Mouse (Mus musculus) forebrain, embryonic 16.5 days (tissue): ENCODE measurements around the gene Cdyl. TPM values are rescaled to one million over a fixed set of nuclear protein-coding genes. Genes with fewer than 3 reads are reported as not detected.

Experiments used
- ATAC-seq: fragments of 200-750 bp; cut with Nextera tagmentation; 2 replicates; pipeline ENCODE4 v1.8.0; 2017; ENCODE audit warnings: mild to moderate bottlenecking, moderate library complexity
- H3K27ac ChIP-seq: fragments of 300-500 bp; sonication (generic); 2 replicates; pipeline ENCODE4 v1.5.1; 2014; ENCODE audit warnings: low read length, control low read depth
- H3K27me3 ChIP-seq: fragments of 300-500 bp; sonication (generic); replicated peaks from 2 replicates; pipeline ENCODE4 v1.6.1; 2014; ENCODE audit warnings: low read length; ENCODE audit not compliant: control insufficient read depth, insufficient read depth
- H3K36me3 ChIP-seq: fragments of 300-500 bp; sonication (generic); 2 replicates; pipeline ENCODE4 v1.6.1; 2014; ENCODE audit not compliant: control insufficient read depth, insufficient read depth
- H3K4me1 ChIP-seq: fragments of 300-500 bp; sonication (generic); replicated peaks from 2 replicates; pipeline ENCODE4 v1.6.1; 2014; ENCODE audit warnings: low read length; ENCODE audit not compliant: control insufficient read depth, insufficient read depth
- H3K4me2 ChIP-seq: fragments of 300-500 bp; sonication (generic); 2 replicates; pipeline ENCODE4 v1.6.1; 2014; ENCODE audit warnings: mild to moderate bottlenecking, low read length, control low read depth
- H3K4me3 ChIP-seq: fragments of 300-500 bp; sonication (generic); replicated peaks from 2 replicates; pipeline ENCODE4 v1.5.1; 2014; ENCODE audit warnings: mild to moderate bottlenecking, low read length, control low read depth
- H3K9ac ChIP-seq: fragments of 300-500 bp; sonication (generic); replicated peaks from 2 replicates; pipeline ENCODE4 v1.6.1; 2014; ENCODE audit warnings: low read depth, low read length, control low read depth
- H3K9me3 ChIP-seq: fragments of 300-500 bp; sonication (generic); 2 replicates; pipeline ENCODE4 v1.6.1; 2016; ENCODE audit warnings: low read length; ENCODE audit not compliant: control insufficient read depth
- WGBS: fragments of 180-500 bp; shearing (Covaris S2); extraction: QIAGEN DNeasy Blood & Tissue Kit; methylation state at CpG from one replicate; pipeline ENCODE4 v1.1.7; 2014; 5-methylcytosine and 5-hydroxymethylcytosine counted together
- polyA plus RNA-seq: library from polyadenylated mRNA; unstranded; fragments of >200 nt; fragmentation: Nextera tagmentation; extraction: Ambion mirVana; gene quantifications from 2 replicates; pipeline ENCODE4 v1.2.1, GENCODE M21; 2015

Cdyl gene
- polyA plus RNA-seq, 1 experiment from 2014 or later, result 4.2 TPM

DNA sequence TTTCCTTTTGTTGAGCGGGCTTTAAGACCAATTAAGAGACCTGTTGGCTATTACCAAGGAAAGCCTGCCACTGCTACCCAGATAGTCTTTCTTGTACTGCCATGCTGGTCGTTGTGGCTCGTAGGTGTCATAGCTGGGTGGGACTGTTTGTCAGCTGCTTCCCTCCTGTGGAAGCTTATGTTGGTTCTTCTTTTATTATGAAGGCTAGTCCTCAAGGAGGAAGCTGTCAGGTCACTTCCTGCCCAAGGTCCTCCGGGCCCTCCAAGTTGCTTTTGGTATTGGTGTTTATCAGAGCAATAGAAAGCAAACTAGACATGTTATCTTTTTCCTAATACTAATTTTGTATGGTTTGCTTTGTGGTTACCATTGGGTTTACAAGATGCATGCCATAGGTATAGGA is 89.6 kb downstream of the Cdyl start:
- Histone ChIP-seq H3K4me1 (no peaks in the 10 kb centered on the region), H3K27ac (no peak overlapping the region), H3K9ac (no peak overlapping the region), H3K27me3 (no peaks in the 10 kb centered on the region), H3K36me3 (no peaks in the 10 kb centered on the region), H3K4me2 (no peak overlapping the region), H3K9me3 (peaks cover 6% of the 10 kb centered on the region), H3K4me3 (no peak overlapping the region)
- 91% methylated on average over 4 of the region's 4 CpGs for WGBS
- ATAC-seq, result no peak

DNA sequence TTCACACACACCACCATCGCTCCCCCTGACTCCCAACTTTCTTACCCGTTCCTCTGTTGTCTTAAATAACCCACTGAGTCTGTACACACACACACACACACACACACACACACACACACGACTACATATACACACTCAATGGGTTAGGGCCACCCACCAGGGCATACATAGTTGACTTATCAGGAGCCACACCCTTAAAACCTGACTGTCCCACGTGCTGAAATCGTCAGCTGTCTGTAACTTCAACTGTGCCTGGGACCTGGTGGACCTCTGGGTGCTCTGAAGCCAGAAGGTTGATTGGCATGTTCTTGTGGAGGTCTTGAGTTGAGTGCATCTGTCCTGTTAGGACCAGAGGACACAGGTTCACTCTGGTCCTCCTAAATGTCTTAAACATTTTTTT is 90.0 kb downstream of the Cdyl start:
- H3K4me3 ChIP-seq, result no peak overlapping the region
- H3K4me1 ChIP-seq, result no peaks in the 10 kb centered on the region
- H3K27ac ChIP-seq, result no peak overlapping the region
- no peak overlapping the region for H3K9ac ChIP-seq
- WGBS, result 82% methylated on average over 5 of the region's 5 CpGs
- no peak overlapping the region for H3K4me2 ChIP-seq
- H3K9me3 ChIP-seq, result peaks cover 6% of the 10 kb centered on the region
- no peaks in the 10 kb centered on the region for H3K27me3 ChIP-seq
- no peak for ATAC-seq
- no peaks in the 10 kb centered on the region for H3K36me3 ChIP-seq

DNA sequence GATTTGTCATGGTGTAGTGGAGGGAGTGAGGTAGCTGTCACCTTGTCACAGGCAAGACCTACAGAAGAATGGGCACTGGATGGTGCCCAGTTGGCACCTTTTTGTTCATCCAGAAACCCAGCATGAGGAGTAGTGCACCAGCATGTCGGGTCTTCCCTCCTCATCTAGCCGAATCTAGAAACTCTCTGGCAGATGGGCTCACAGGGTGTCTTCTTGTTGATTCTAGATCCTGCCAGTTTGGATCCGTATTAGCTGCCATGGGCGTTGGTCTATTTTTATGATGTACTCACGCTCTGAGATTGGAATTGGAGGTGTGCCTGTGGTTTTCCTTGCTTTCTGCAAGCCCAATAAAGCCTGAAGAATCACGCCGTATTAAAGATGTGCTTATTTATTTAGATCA is 92.4 kb downstream of the Cdyl start:
- H3K9ac ChIP-seq, result no peak overlapping the region
- H3K4me3 ChIP-seq, result no peak overlapping the region
- 74% methylated on average over 7 of the region's 7 CpGs for WGBS

DNA sequence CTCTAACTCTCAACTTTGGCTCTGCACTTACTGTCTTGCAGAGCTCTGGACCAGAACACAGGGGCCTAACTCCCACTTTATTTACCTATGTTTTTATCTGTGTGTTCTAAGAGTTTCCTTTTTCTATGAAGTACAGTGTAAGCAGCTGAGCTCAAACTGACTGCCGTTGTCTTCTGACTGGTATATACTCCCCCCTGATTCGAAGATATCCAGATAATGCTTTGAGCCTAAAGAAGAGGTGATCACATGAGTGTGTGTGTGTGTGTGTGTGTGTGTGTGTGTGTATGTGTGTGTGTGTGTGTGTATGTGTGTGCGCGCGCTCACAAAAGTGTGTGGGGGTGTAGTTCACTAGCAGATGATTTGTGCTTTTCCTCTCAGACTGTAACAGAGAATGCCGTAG is 95.4 kb downstream of the Cdyl start:
- 95% methylated on average over 6 of the region's 6 CpGs for WGBS
- Histone ChIP-seq H3K9ac (no peak overlapping the region), H3K36me3 (no peaks in the 10 kb centered on the region), H3K4me1 (no peaks in the 10 kb centered on the region), H3K4me2 (no peak overlapping the region), H3K9me3 (no peaks in the 10 kb centered on the region), H3K27ac (no peak overlapping the region), H3K27me3 (no peaks in the 10 kb centered on the region), H3K4me3 (no peak overlapping the region)
- ATAC-seq, result no peak

More for the DNA sequence above, 92.4 kb downstream of the Cdyl start:
- H3K27me3 ChIP-seq, result no peaks in the 10 kb centered on the region
- H3K9me3 ChIP-seq, result peaks cover 6% of the 10 kb centered on the region
- H3K27ac ChIP-seq, result no peak overlapping the region
- no peak for ATAC-seq
- no peaks in the 10 kb centered on the region for H3K4me1 ChIP-seq
- H3K4me2 ChIP-seq, result no peak overlapping the region
- no peaks in the 10 kb centered on the region for H3K36me3 ChIP-seq

DNA sequence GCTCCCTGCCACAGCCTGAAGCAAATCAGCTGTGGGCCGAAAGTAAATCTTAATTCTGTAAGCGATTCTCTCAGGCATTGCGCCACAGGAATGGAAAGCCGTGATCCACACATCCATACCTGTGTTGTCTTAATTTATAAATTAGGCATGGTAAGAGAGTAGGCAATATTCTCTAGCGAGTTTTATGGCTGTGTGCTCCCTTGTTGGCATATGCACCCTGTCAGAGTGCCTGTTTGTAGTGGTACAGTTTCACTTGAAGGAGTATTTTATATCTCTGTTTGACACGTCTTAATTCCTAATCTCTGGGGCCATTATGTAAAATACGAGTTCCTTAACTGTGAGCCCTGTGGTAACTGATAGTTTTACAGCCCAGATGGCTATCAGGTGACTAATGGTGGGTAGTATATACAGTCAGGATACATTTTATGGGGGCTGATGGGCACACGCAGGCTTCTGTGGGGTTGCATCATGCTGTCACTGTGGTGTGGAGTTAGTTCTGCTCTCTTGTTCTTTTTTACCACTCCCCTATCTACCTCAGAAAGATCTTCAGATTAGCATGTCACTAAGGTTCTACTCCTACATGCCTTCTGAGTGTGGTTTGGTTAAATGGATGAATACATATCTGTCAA is 96.1 kb downstream of the Cdyl start:
- H3K27me3 ChIP-seq, result no peaks in the 10 kb centered on the region
- H3K4me3 ChIP-seq, result no peak overlapping the region
- H3K9me3 ChIP-seq, result no peaks in the 10 kb centered on the region
- H3K4me1 ChIP-seq, result no peaks in the 10 kb centered on the region
- no peak overlapping the region for H3K9ac ChIP-seq
- H3K4me2 ChIP-seq, result no peak overlapping the region
- whole genome bisulfite sequencing, result 84% methylated on average over 8 of the region's 8 CpGs
- H3K27ac ChIP-seq, result no peak overlapping the region
- ATAC-seq, result no peak
- no peaks in the 10 kb centered on the region for H3K36me3 ChIP-seq

DNA sequence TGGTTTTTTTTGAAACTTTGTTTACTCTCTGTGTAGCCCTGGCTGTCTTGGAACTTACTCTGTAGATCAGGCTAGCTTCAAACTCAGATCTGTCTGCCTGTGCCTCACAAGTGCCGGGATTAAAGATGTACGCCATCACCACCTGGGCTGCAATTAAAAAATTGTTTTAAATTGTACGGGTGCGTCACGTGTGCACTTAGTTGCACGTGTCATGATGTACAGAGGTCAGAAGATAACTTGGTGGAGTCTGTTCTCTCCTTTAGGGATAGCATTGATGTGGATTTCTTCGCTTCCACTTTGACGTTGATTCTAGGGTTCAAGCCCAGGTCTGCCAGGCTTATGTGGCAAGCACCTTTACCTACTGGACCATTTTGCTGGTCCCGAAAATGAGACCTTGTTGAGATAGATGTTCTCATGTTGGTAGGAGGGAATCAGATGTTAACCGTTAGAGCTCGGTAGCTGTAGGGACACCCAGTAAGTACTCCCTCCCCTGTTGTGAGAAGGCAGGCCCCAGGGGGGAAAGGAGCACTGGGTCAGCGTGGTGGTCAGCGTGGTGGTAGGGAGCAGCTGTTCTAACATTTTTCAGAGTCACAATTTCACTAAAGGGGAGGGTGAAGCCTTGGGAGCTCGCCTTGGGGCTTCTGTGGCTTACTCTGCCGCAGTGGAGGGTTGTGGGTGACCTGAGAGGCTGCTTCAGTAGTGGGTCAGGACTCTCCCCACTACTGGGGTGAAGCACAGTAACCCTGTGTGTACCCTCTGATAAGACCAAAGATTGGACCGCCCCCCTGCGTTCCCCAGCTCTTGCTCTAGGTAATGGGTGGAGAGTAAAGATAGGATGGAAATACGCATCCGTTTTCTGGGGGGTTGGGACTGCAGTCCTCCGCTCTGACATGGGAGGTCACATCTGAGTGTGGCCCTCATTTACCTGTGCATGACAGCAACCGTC is 97.0 kb downstream of the Cdyl start:
- H3K4me1 ChIP-seq, result no peaks in the 10 kb centered on the region
- no peak for ATAC-seq
- H3K4me3 ChIP-seq, result no peak overlapping the region
- H3K36me3 ChIP-seq, result no peaks in the 10 kb centered on the region
- WGBS, result 92% methylated on average over 21 of the region's 21 CpGs
- no peaks in the 10 kb centered on the region for H3K9me3 ChIP-seq
- H3K27me3 ChIP-seq, result no peaks in the 10 kb centered on the region
- H3K9ac ChIP-seq, result no peak overlapping the region
- H3K27ac ChIP-seq, result no peak overlapping the region
- no peak overlapping the region for H3K4me2 ChIP-seq

DNA sequence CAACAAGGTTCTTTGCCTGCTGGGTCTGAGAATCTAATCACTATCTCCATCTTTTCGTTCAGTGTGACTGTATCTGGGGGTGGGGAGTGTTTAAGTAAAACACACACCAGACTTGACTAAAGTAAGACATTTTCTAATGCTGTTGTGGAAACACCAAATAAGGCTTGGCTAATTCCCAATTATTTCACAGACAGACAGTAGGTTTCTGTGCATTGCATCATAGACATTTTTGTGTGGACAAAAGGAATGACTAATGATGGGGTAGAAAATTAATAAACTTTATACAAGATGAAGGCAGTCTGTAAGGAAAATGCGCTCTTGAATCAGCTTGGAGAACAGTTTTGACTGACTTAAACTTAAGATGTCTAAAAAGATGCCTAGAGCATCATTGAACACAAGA is 100.7 kb downstream of the Cdyl start:
- Histone ChIP-seq H3K4me3 (no peak overlapping the region), H3K27ac (no peak overlapping the region), H3K27me3 (no peaks in the 10 kb centered on the region), H3K4me1 (no peaks in the 10 kb centered on the region), H3K9me3 (no peaks in the 10 kb centered on the region), H3K36me3 (no peaks in the 10 kb centered on the region), H3K9ac (no peak overlapping the region), H3K4me2 (no peak overlapping the region)
- ATAC-seq, result no peak
- 87% methylated on average over 2 of the region's 2 CpGs for WGBS

DNA sequence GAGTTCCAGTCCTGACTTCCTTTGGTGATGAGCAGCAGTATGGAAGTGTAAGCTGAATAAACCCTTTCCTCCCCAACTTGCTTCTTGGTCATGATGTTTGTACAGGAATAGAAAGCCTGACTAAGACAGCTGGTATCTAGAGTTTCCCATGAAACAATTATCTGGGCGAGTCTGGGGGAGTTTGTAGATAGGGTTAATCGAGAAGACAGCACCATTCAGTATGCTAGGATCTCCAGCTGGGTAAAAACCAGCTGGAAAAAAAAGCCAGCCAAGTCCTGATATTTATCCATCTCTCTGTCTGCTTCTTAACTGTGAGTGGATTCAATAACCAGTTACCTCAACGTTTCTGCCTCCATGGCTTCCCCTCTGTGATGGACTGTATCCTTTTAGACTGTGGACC is 104.9 kb downstream of the Cdyl start:
- Histone ChIP-seq H3K4me1 (no peaks in the 10 kb centered on the region), H3K9me3 (no peaks in the 10 kb centered on the region), H3K4me2 (no peak overlapping the region), H3K27me3 (no peaks in the 10 kb centered on the region), H3K36me3 (no peaks in the 10 kb centered on the region), H3K4me3 (no peak overlapping the region), H3K27ac (no peak overlapping the region), H3K9ac (no peak overlapping the region)
- 47% methylated on average over 3 of the region's 3 CpGs for WGBS
- no peak for ATAC-seq

DNA sequence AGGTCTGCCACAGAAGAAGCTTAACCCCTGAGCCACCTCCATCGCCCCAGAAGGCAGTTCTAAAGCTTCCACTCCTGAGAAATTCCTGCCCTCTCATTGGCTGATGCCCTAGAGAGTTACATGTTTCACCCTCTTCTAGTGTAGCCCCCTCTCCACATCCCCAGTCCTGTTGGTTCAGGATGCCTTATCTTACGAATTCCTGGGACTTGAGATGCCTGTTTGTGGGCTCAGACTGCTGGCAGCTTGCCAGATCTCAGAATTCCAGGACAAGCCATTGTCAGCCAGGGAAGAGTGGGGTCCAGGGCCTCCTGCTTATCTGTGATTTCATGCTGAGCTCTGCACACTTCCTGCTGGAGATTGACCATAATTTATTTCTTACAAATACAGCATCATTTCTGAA is 106.2 kb downstream of the Cdyl start:
- no peaks in the 10 kb centered on the region for H3K36me3 ChIP-seq
- H3K27me3 ChIP-seq, result no peaks in the 10 kb centered on the region
- H3K27ac ChIP-seq, result no peak overlapping the region
- 26% methylated on average over 2 of the region's 2 CpGs for WGBS
- H3K9me3 ChIP-seq, result no peaks in the 10 kb centered on the region
- H3K9ac ChIP-seq, result no peak overlapping the region
- no peaks in the 10 kb centered on the region for H3K4me1 ChIP-seq
- H3K4me3 ChIP-seq, result no peak overlapping the region
- no peak for ATAC-seq
- no peak overlapping the region for H3K4me2 ChIP-seq
